Mouse (Mus musculus) ovary, postnatal 14 days (tissue): Measurements from ENCODE around the gene Kcne2.
A peak's percentile ranks its signal among the peaks of the same experiment; 100 is the strongest.

Experiments used
- DNase-seq: peaks from one replicate; pipeline ENCODE4 v3.0.0; 2022; ENCODE audit warnings: low spot score

Kcne2 gene

DNA sequence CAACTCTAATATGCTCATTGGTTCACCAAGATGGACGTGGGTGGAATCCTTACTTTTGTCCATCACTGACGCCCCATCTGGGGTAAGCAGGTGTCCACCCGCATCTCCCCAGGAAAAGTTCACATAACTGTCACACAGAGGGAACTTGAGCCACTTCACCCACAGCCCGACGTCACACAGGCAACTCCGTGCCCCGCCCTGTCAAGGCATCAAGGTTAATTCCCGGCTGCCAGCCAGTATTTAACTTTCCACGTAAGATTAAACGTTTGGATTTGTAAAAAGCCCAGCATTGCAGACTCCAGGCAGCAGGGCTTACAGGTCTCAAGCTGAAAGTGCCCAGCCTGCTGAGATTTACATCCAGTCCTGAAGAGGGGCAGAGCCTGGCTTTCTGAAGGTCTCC lies at the start of gene Kcne2:
Gene Kcne2 (plus strand): TSS at position 289 of the 400 bp plus-strand sequence.
- no peak for DNase-seq

DNA sequence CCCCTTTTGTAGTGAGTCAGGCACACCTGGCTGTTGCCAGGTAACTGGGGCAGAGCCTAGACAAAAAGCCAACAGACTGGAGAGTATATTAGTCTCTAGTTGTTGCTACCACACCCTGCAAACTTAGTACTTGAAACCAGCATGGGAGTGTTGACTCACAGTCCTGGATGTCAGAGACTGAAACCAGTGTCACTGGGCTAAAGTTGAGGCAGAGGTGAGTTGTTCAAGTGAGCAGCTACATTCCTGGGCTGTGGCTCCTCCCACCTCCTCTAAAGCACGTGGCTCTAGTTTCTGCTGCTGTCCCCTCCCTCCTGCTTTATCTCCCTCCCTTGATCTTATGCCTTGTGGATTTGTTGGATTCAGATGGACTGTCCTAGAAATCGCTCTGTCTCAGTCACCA lies 46.3 kb upstream of the Kcne2 start:
- DNase-seq: no peak

DNA sequence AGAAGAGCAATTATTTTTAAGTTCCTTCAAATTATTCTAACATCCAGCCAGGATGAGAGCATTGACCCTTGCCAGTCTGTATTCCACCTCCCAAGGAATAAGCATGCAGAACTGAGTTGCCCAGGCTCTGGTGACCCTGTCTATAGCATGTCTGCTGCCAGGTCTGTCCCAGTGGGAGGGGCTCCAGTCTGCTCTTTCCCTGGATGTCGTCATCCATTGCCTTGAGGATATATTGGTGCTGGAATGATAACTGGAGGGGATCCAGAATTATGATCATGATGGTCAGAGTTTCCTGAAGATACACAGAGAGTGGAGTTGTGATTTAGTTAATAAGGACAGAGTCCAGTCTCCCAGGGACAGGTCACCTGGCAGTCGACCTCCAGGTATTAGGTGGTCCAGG lies 45.2 kb upstream of the Kcne2 start:
- no peak for DNase-seq

DNA sequence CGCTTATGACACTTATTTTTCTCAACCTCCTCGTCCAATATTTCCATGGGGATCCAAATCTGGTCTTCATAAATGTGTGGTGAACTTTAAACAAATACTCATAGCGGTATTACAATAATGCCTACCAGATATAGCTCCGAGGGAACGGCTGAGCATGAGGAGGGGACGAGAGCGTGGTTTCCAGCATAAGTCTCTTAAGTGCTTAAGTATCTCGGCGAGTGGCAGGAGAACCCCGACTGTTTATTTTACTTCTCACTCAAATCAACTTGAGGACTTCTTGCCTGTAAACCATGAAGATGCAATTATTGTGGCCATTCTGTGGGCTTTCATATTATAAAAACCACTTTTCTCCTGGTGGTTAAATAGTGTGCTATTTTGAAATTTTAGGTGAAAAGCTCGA lies 44.5 kb upstream of the Kcne2 start:
- no peak for DNase-seq

DNA sequence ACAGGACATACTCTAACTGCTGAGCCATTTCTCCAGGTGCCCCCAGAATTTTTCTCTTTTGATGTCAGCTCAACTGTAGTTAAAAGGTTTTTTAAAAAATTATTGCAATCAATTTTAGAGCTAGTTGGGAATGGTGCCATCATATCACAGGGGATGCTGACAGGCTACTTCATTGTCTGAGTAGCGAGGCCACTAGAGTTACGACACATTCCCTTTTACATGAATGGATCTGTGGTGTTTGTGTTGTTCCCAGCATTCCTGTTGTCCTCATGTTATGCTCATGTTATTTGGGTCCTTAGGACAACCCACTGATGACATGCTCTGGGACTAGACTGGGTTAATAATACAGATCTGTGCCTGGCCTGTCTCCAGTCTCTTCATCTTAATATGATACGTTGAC lies 42.5 kb upstream of the Kcne2 start:
- DNase-seq: no peak

DNA sequence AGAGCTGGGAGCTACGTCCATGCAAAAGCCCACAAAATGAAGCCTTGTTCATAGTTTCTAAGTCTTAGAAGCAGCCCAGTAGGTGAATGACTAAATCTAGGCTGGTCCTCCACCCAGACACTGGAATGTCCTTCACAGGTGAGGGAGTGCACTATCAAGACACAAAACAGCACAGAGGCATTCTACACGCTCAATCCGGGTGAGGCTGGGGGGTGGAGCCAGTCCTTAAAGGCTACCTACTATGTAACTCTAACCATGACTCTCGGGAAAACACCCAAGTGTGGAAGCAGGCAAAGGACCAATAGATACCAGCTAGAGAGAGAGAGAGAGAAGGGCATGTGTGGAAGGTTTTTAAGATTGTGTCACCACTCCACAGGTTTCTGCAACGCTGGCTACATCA lies 41.7 kb upstream of the Kcne2 start:
- DNase-seq: no peak

DNA sequence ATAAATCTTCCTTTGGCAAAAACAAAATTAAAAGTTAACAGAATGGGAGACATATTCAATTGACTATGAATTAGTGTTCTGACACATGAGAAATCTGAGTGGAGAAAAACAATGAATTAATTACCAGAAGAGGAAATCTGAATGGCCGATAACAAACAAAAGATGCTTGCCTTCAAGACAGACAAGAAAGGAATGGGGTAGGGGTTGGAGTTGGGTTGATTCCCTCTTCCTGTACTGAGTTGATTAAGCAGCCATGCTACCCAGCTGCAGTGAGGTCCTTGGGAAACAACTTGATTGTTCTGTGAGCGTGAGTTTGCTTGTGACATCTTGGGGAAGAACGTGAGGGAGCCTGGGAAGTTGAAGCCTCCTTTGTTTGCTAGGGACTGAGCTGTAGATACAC lies 37.9 kb upstream of the Kcne2 start:
- DNase-seq: no peak

DNA sequence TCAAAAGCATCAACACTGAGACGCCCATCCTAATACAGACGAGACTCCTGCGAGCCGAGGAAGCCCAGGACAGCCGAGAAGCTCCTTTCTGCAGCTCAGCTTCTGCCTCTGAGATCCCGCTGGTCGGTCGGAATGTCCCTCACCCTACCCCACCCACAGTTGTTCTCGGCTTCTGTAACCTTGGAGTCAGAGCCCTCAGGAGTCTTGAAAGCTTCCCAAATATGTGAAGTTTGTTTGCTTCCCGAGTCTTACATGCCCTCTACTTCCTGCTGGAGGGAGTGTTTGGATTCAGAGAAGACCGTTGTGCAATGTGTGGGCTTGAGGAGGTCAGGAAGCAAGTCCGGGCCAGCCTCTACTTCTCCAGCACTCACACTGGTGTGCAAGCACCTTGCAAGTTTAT lies 24.3 kb upstream of the Kcne2 start:
- DNase-seq: no peak

DNA sequence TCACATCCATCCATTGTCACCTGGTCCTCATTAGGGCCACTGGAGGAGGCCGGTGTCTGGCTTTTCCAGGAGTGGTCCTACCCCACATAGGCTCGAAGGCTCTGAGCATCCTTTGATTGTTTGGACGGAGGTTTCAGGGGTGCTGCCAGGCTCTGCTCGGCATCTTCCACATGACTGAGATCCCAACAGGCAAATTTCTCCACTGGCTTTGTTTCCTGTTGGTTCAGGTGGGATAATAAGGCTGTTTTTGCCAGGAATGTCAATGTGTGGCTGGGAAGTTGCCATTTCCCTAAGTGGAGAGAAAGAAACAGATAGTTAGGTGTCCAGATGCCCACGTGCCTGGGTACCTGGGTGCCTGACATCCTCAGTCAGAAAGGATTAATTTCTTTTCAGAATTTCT lies 17.7 kb upstream of the Kcne2 start:
- no peak for DNase-seq

DNA sequence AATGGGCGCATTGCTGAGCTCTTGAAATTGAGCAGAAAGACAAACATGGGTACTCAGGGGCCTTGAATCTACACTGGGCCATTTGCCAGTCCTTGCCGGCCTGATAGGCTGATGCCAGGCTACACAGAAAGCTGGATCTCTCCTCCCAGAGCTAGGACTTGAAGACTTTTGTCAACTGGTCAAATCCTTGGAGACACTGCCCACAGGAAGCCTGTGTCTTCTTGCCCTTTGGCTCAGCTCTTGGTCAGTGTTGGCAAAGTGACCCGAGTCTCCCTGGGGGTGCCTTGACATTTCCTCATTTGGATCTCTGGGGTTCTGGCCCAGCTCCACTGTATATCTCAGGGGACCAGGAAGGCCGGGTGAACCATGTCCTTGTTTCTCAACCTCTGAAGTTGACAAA lies 16.7 kb upstream of the Kcne2 start:
- no peak for DNase-seq

DNA sequence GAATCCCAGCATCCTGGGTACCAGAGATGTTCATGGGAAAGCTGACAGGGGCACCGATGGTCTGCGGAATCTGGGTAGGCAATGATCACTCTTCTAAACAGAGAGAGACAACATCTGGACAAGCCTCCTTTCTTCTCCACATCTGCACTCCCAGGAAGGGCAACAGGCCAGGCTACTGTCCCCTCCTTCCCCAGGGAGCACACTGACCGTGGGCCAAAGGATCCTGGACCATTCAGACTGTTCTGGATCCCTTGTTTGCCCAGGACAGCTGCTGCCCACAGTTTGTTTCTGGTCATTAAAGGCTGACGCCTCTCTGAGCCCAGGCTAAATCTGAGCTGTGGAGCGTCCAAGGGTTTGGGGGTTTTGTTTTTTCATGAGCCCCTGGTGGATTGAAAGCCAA lies 9.5 kb upstream of the Kcne2 start:
- no peak for DNase-seq

DNA sequence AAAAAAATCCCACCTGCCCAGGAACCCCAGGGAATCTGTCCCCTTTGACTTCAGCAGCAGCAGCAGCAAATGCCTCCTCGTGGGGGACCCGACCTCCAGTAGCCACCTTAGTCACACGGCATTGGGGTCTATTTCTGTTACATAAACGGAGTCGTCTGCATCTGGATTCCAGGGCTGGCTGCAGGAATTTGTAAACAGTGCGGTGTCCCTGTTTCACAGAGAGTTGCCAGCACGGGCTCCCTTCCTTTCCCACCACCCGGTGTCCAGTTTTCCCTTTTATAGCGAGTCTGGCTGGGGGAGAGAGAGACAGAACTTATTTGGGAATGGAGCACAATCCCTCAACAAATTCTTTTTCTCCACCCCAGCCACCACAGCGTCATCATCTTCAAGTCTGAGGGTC lies 7.1 kb upstream of the Kcne2 start:
- DNase-seq: no peak

DNA sequence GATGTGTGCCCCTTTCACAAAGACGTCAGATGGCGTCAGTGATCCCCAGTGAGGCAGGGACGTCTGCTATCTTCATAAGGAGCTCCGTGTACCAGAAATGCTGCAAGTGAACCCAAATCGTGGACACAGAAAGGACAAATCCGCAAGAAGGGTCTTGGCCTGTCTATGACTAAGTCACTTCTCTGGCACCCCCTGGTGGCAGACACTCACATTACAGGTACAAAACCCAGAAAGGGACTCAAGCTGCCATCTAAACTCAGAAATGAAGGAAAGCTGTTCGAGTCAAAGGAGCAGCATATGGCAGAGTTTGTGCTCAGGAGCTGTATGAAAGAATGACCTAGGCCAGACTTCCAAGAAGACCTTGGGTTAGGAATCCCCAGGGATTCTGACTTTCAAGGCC lies 5.6 kb upstream of the Kcne2 start:
- peak; percentile 93 for DNase-seq

DNA sequence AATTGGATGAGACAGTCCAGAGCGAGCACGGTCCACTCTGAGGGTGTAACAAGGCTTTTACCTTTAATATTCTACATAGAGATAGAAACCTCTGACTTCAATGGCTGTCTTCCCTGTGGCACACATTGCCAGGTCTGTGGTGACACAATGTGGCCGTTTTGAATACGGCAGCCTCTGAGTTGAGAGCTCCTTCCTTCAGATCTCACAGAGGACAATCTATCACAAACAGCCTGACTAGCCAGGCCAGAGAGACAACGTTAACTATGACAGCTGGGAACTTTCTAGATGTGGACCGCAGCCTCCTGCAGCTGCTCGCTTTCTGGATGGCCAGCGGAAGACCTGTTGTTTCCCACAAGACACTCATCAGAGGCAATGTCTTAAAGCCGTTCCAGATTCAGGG lies 3.4 kb upstream of the Kcne2 start:
- DNase-seq: no peak

DNA sequence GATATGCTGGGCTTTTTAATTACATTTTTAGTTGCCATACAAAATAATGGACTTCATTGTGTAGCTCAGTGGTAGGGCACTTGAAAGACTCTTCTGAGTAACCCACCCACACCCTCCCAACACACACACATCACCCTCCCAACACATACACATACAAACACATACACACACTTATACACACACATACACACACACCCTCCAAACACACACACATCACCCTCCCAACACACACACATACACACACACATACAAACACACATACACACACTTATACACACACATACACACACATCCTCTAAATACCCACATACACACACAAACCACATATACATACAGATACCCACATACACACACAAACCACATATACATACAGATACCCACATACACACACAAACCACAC lies 2.1 kb upstream of the Kcne2 start:
- DNase-seq: no peak

DNA sequence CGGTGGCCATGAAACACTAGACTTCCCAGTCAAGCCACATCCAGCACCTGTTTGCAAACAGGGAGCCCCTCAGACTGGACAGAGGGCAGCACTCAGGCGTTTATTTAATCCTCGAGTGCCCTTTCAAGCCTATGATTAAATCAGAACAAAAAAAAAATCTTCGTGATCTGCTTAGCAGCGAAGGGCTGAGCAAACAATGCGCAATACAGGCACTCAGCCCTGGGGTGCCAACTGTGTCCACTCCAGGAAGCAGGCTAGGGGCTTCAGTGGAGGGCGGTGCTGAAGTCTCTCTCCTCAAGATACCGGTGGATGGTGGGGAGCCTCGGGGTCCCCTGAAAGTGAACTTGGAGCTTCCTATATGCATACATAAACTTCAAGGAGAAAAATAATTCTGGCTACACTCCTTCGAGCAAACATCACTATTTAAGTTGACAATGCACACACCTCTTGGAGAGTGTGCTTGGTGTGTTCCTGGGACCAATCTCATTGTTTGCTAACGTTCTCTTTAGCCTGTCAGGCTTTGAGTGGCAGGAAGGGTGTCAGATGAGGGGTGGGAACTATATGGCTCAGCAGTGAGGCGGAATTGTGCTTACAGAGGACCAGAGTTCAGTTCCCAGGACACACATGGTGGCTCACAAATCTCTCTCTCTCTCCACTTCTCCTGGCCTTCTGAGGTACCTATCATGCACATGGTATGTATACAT lies 2.2 kb downstream of the Kcne2 start:
- no peak for DNase-seq

DNA sequence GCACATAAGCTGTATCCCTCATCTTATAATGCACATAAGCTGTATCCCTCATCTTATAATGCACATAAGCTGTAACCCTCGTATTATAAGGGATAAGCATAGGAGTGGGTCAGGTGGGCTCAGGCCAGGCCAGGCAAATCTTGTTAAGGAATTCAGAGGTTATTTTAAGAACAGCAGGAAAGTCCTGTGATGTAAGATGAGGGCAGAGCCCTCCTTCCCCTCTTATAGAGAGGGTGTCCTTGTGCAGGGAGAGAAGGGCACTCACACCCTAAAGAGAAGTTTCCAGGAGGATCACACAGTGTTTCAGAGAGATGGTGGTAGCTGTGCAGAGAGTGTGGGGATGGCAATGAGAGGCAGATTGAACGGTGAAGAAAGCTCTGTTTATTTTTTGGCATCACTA lies 3.1 kb downstream of the Kcne2 start:
- DNase-seq: no peak

DNA sequence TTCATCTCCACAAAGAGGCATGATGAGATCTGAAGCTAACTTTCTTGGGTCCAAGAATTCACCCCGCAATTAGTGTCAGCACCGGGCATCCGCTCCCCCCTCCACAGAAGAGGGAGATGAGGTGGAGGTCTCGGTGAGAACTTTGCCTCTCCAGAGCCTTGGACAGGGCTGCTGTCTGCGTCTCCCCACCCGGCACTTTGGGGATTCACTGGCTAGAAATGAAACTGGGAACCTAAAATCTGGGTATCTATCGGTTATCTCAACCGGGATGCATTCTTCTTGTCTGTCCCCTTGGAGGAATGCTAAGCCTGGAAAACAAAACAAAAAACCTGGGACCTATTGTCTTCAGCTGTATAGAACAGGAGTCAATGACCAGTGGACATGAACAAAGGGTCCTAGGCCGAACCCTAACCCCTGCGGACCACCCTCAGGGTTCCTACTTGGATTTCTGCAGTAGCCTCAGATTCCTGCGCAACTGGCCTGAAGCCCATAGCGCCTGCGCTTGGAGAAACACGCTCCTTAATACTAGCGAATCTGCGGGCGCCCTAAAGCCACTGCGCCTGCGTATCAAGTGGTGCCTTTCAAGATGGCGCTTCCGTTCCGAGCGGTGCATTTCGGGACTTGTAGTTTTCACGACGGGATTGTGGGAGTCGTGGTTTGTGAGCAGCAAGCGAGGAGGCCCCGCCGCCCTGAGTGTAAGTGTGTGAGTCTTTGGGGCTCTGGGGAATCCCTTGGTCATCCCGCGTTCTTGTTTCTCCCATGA lies 8.6 kb downstream of the Kcne2 start, which contains the start of gene Smim11:
Gene Smim11 (plus strand): TSS at position 638 of the 763 bp plus-strand sequence.
- peak; percentile 86 for DNase-seq

DNA sequence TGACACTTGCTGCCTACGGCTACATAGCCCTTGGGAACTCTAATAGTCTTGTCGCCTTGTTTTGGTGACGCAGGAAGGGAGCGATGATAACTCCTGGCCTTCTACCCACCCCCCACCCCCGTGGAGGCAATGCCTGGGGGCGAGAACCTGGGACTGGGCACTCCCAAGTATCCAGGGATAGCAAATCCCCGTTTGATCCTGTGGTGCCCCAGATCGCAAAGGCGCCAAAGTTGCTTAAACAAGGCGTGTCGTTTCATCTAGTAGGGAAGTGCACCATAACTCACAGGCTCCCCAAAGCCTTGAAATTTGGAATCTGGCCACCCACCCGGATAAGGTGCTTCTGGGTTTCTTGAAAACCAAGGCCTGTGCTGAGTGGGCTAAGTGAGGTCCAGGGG lies 9.2 kb downstream of the Kcne2 start:
- DNase-seq: no peak

DNA sequence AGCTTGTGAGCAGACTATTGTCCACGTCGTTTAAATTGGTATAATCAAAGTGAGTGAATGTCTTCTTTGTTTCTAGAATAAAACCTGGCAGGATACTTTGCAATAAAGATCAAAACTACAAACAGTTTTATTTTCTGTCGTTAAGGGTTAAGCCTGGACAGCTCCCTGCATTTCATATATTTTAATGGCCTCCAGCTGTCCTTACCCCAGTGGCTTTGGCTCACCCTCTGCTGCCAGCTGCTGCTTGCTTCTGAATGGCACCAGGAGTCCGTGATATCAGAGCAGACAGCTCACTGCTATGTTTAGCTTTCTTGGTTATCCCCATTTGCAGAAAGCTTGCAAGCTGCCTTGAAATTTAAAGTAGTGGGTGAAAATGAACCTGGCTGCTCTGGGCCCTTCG lies 9.8 kb downstream of the Kcne2 start:
- no peak for DNase-seq

DNA sequence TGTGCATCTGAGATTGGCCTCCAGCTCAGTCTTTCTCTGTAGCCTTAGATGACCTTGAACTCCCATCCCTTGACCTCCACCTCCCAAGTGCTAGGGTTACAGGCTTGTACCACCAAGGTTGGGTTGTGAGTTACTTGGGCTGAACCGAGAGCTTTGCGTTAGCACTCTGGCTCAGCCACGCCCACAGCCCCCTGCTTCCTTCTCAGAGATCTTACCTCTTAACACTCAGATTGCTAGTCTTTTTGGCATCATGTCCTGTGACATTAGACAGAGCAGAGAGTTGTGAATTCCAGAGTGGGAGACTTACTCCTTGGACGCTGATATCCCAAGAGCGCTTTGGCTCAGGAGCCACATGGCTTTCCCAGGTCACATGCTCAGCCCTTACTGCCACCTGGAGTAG lies 10.3 kb downstream of the Kcne2 start:
- no peak for DNase-seq

DNA sequence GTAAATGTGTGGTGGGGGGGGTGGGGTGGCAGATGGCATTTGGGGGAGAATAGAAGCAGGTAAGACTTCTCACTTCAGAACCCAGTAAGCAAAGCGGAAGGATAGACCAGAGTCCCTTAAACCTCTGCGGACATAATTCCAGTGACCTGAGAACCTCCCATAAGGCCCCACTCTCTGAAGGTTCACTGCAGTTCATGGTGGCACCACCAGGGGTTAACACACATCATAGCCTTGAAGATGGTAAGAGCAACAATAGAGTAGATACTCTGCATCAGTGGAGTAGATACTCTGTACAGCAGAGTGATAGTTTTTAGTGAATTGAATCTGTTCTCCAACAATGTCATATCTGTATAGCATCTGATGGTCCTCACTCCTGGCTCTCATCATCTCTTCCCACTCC lies 13.3 kb downstream of the Kcne2 start:
- DNase-seq: no peak

DNA sequence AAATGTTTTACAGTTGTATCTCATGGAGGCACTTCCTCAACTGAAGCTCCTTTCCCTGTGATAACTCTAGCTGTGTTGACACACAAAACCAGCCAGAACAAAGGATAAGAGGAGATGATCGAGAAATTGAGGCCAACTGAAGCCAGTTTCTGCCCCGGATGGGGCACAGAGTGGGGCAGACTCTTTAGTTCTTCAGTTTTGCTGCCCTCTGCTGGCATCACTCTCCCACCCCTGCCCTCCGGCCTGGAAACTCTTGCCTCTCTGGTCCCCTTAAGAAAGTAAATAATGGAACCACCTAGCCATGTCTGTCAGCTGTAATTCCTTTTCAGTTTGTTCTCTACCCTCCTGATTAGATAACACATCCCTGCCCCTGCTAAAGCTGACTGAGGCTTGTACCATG lies 15.8 kb downstream of the Kcne2 start:
- DNase-seq: no peak

DNA sequence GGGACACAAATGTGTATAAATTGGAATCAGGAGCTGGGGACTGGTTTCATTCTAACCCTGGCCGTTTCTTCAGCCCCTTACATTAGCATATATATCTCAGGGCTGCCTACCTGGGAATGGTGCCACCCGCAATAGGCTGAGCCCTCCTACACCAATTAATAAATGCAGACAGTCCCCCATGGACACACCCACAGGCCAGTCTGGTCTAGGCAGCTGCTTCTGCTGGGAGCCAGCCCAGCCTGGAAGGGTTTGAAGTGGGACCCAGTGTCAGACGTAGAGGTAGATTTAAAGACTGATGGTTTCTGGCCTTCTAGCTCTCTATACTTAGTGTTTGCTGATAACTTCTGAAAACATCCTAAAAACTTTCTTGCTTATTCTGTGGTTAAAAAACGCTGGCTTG lies 16.9 kb downstream of the Kcne2 start:
- no peak for DNase-seq
